Mouse (Mus musculus) ES-E14 (cell line): ENCODE results near the gene Rab34. TPM values are rescaled to one million over a fixed set of nuclear protein-coding genes. Genes with fewer than 3 reads are reported as not detected.

Experiments
- DNase-seq: peaks from one replicate; pipeline ENCODE4 v3.0.0-alpha.2; 2013; ENCODE audit warnings: low read depth, low spot score
- H3K27ac ChIP-seq: 2 replicates; pipeline ENCODE4 v1.5.1; 2012; ENCODE audit warnings: low read depth, mild to moderate bottlenecking, low read length, moderate library complexity, mixed read lengths; ENCODE audit not compliant: poor library complexity, insufficient read depth, severe bottlenecking
- H3K36me3 ChIP-seq: 2 replicates; pipeline ENCODE4 v1.6.1; 2012; ENCODE audit warnings: mild to moderate bottlenecking, low read length, moderate library complexity, mixed read lengths; ENCODE audit not compliant: control insufficient read depth, poor library complexity, insufficient read depth, severe bottlenecking
- H3K4me1 ChIP-seq, 2 experiments: fragments of 150-350 bp in 1 of 2; sonication (generic) in 1 of 2; 2 replicates each; pipeline ENCODE4 v1.6.1; 2012; ENCODE audit warnings: low read length in 2 of 2, mild to moderate bottlenecking in 1 of 2, mixed read lengths in 1 of 2; ENCODE audit not compliant: control insufficient read depth in 2 of 2, insufficient read depth in 2 of 2, poor library complexity in 1 of 2
- H3K4me3 ChIP-seq, 2 experiments: fragments of 150-350 bp in 1 of 2; sonication (generic) in 1 of 2; 2 replicates each; pipeline ENCODE4 v1.5.1; 2012; ENCODE audit warnings: low read length in 2 of 2, low read depth in 1 of 2, mild to moderate bottlenecking in 1 of 2, mixed read lengths in 1 of 2; ENCODE audit not compliant: insufficient read depth in 1 of 2, poor library complexity in 1 of 2, severe bottlenecking in 1 of 2
- H3K9ac ChIP-seq: 2 replicates; pipeline ENCODE4 v1.6.1; 2012; ENCODE audit warnings: low read depth, mild to moderate bottlenecking, low read length, mixed read lengths; ENCODE audit not compliant: poor library complexity, insufficient read depth, severe bottlenecking
- H3K9me3 ChIP-seq: fragments of 150-350 bp; sonication (generic); 2 replicates; pipeline ENCODE4 v1.6.1; 2012; ENCODE audit warnings: low read depth, mild to moderate bottlenecking, low read length; ENCODE audit not compliant: control insufficient read depth, insufficient read depth
- CHD2 ChIP-seq: IDR thresholded peaks from 2 replicates; pipeline ENCODE4 v1.6.1; 2014; ENCODE audit warnings: mild to moderate bottlenecking, low read depth, low read length, inconsistent platforms
- HCFC1 ChIP-seq: IDR thresholded peaks from 2 replicates; pipeline ENCODE4 v1.6.1; 2012; ENCODE audit warnings: low read length, inconsistent platforms, borderline replicate concordance; ENCODE audit not compliant: insufficient read depth
- MAFK ChIP-seq: IDR thresholded peaks from 2 replicates; pipeline ENCODE4 v1.6.1; 2014; ENCODE audit warnings: mild to moderate bottlenecking, low read depth, low read length, inconsistent platforms; ENCODE audit not compliant: insufficient read depth
- ZC3H11A ChIP-seq: IDR thresholded peaks from 2 replicates; pipeline ENCODE4 v1.6.1; 2012; ENCODE audit warnings: low read depth, mild to moderate bottlenecking, inconsistent platforms, low read length, borderline replicate concordance
- ZNF384 ChIP-seq: IDR thresholded peaks from 2 replicates; pipeline ENCODE4 v1.6.1; 2012; ENCODE audit warnings: low read depth, low read length, inconsistent platforms
- in situ Hi-C, 2 experiments: fragments of 600-800 bp; cut with MboI; formaldehyde crosslinking; loops; one replicate each; pipeline ENCODE4 v1.15.1; 2025; ENCODE audit warnings: low sequenced_read_pairs in 2 of 2, inconsistent platforms in 1 of 2; ENCODE audit not compliant: unreplicated experiment in 2 of 2
- total RNA-seq: library from RNA; depleted of rRNA; stranded (reverse); fragments of 300-350 nt; gene quantifications from 2 replicates; pipeline ENCODE4 v1.2.3, GENCODE M21; 2012; rRNA removed

The Rab34 gene
- total RNA-seq, 1 experiment, result 36.1 TPM

DNA sequence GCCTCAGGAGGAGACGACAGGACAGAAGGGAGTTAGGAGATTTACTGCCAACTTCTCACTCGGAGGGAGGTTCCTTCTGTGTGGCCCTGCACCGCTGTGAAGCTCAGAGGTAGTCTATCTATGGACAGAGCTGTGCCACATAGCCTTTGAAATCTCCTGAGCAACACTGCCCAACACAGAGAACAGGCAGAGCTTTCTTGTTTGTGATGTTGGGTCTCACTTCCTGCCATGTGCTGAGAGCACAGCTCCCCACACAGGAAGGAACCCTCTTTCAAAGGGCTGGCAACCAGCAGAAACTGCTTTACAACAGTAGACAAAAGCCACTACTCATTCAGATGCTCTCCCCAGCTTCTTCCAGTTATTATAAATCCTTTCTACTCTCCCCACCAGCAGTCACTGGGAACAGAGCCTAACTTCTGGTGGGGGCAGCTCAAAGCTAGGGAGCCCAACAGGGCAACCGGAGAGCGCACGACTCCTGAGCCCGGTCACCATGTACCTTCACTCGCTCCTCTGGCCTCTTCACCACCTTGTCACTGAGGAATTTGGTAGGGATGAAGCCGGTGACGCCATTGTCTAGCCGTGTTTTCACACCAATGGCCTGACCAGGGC, 27.6 kb downstream of the Rab34 start:
- no peak for DNase-seq
- Histone ChIP-seq H3K4me3 (no peak overlapping the region), H3K27ac (no peak overlapping the region), H3K36me3 (peaks cover 66% of the 10 kb centered on the region), H3K4me1 (no peaks in the 10 kb centered on the region), H3K9ac (no peak overlapping the region), H3K9me3 (no peaks in the 10 kb centered on the region)
- in situ Hi-C loops, result loop anchor here in 1 of 2 experiments (5.0 kb wide), 1 partner anchor 66 kb away; no protein-coding TSS in a partner anchor
- no peak for TF ChIP-seq MAFK
- no peak for TF ChIP-seq ZNF384
- TF ChIP-seq CHD2, result no peak
- TF ChIP-seq HCFC1, result no peak
- no peak for TF ChIP-seq ZC3H11A

DNA sequence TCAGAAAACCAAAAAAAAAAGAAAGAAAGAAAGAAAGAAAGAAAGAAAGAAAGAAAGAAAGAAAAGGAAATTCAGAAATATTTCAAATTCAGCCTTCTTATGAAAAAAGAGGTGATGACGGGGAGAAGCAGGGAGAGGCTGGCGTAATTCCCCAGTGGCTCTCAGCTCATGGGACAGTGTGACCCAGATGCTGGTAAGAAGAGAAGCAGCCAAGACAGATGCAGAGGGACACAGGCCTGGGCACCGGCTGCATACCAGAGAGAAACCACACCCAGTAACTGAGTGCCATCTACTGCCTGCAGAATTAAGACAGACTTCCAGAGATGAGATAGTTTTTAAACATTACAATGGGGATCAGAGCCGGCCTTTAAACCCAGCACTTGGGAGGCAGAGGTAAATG, 35.4 kb downstream of the Rab34 start:
- no peak overlapping the region for H3K4me3 ChIP-seq
- H3K9ac ChIP-seq, result no peak overlapping the region
- no peak overlapping the region for H3K27ac ChIP-seq
- H3K4me1 ChIP-seq, result no peaks in the 10 kb centered on the region
- no peaks in the 10 kb centered on the region for H3K9me3 ChIP-seq
- TF ChIP-seq CHD2, result no peak
- no peak for TF ChIP-seq HCFC1
- no peak for TF ChIP-seq ZNF384
- TF ChIP-seq MAFK, result no peak
- TF ChIP-seq ZC3H11A, result no peak
- no peak for DNase-seq
- in situ Hi-C loops, result no loop called here
- H3K36me3 ChIP-seq, result peaks cover 81% of the 10 kb centered on the region

DNA sequence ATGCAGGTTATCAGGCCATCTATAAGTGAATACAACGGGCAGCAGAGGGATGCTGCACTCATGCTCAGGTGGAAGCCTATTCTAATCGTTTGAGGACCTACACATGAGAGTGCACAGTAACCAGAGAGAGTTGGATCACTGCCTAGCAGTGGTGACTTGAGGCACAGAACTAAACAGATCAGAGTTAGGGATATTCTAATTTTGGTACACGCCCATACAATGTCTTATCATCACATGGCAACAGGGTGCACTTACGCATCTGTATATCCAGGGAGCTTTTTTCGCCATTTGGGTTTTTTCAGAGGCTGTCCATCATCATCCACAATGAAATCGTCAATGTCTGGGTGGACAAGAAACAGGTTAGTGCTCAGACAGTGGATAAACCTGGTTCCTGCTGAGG, 43.3 kb downstream of the Rab34 start:
- H3K36me3 ChIP-seq, result peaks cover 62% of the 10 kb centered on the region
- H3K4me3 ChIP-seq, result no peak overlapping the region
- no peak overlapping the region for H3K9ac ChIP-seq
- in situ Hi-C loops, result no loop called here
- H3K27ac ChIP-seq, result no peak overlapping the region
- TF ChIP-seq ZC3H11A (no peak), ZNF384 (no peak), CHD2 (no peak), MAFK (no peak), HCFC1 (no peak)
- H3K9me3 ChIP-seq, result no peaks in the 10 kb centered on the region
- DNase-seq, result no peak
- H3K4me1 ChIP-seq, result no peaks in the 10 kb centered on the region

DNA sequence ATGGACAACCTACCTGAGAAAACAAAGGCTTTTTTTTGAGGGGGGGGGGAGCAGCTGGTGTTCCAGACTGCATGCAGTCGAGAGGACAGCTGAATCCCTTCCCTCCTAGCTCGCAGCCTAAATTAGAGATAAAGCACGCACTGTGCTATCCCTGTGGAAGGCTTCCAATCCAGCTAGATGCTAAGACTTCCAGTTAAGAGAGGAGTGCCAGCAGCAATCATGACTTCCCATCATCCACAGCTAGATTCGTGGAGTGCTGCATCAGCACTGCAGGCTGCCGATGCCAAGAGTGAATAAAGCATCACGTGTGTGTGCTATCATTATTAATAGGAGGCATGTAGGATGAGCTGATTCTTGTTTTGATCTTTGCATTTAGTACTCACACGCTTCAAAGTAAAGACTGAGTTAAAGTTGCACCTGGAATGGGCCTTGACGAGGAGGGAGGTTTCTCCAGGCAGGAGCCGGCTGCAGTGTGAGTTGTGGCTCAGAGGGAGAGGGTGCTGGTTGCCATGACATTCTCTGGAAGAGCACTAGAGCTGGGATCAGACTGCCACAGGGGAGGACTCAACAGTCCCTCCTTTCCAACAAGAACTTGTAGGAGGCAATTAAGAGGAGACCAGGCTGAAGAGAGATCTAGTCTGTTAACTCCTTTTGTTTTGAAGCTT, 52.1 kb downstream of the Rab34 start:
- Histone ChIP-seq H3K4me3 (no peak overlapping the region), H3K9me3 (no peaks in the 10 kb centered on the region), H3K27ac (no peak overlapping the region), H3K36me3 (peaks cover 13% of the 10 kb centered on the region), H3K9ac (no peak overlapping the region), H3K4me1 (peaks cover 5 to 6% of the 10 kb centered on the region in 2 experiments)
- no peak for DNase-seq
- in situ Hi-C loops, result no loop called here
- TF ChIP-seq ZNF384 (no peak), HCFC1 (no peak), MAFK (no peak), ZC3H11A (no peak), CHD2 (no peak)

Other genes starting within 250 kb of the Rab34 start
- 38.4 and 42.0 TPM in 2 replicates for gene Phf12, start 205.7 kb upstream of the Rab34 start, total RNA-seq
- 20.2 and 28.5 TPM in 2 replicates for gene Dhrs13, start 156.2 kb upstream of the Rab34 start, total RNA-seq
- gene Flot2, start 150.5 kb upstream of the Rab34 start, total RNA-seq, result 26.7 and 31.9 TPM in 2 replicates
- gene Eral1, start 108.0 kb upstream of the Rab34 start, total RNA-seq, result 29.6 and 33.5 TPM in 2 replicates
- gene Fam222b, start 93.8 kb upstream of the Rab34 start, total RNA-seq, result 8.9 and 11.7 TPM in 2 replicates
- 74.4 and 78.2 TPM in 2 replicates for gene Traf4, start 22.8 kb upstream of the Rab34 start, total RNA-seq
- 15.3 and 25.4 TPM in 2 replicates for gene Nek8, start 11.8 kb upstream of the Rab34 start, total RNA-seq
- 75.6 and 78.6 TPM in 2 replicates for gene Tlcd1, start 11.7 kb upstream of the Rab34 start, total RNA-seq
- 2,611 and 2,664 TPM in 2 replicates for gene Rpl23a, start 4.8 kb upstream of the Rab34 start, total RNA-seq
- 0.80 and 1.1 TPM in 2 replicates for gene Proca1, start 5.0 kb downstream of the Rab34 start, total RNA-seq
- 81.3 and 123 TPM in 2 replicates for gene Sdf2, start 57.3 kb downstream of the Rab34 start, total RNA-seq
- 60.6 and 63.0 TPM in 2 replicates for gene Supt6, start 57.6 kb downstream of the Rab34 start, total RNA-seq
- gene 2610507B11Rik, start 73.3 kb downstream of the Rab34 start, total RNA-seq, result 210 and 285 TPM in 2 replicates
- 2.0 TPM in 2 replicates for gene BC030499, start 102.4 kb downstream of the Rab34 start, total RNA-seq
- 58.2 and 96.2 TPM in 2 replicates for gene Spag5, start 113.1 kb downstream of the Rab34 start, total RNA-seq
- gene Aldoc, start 134.5 kb downstream of the Rab34 start, total RNA-seq, result 5.0 and 9.8 TPM in 2 replicates
- 45.7 and 78.9 TPM in 2 replicates for gene Pigs, start 140.0 kb downstream of the Rab34 start, total RNA-seq
- 22.2 and 24.5 TPM in 2 replicates for gene Unc119, start 155.1 kb downstream of the Rab34 start, total RNA-seq
- gene Foxn1, start 198.1 kb downstream of the Rab34 start, total RNA-seq, result not detected in 2 replicates
- 0.13 TPM in 1 of 2 replicates, not detected in the other for gene Slc13a2, start 233.8 kb downstream of the Rab34 start, total RNA-seq